Mouse (Mus musculus): ENCODE data around the gene B3galnt1. TPM values are rescaled to one million over a fixed set of nuclear protein-coding genes. Genes with fewer than 3 reads are reported as not detected.

B3galnt1 gene
- total and polyA plus RNA-seq, 3 experiments: not detected

- no peaks in the 10 kb centered on the region for H3K27me3 ChIP-seq (ENCODE audit: control insufficient read depth in 1 of 2, insufficient read depth in 2 of 2, low read length in 2 of 2)
- H3K79me2 ChIP-seq (ENCODE audit: control insufficient read depth, insufficient read depth, low read length, poor library complexity): no peaks in the 10 kb centered on the region
- no peak overlapping the region for H3K9ac ChIP-seq (ENCODE audit: control insufficient read depth, low read depth, low read length, poor library complexity, severe bottlenecking)
- H3K4me3 ChIP-seq (ENCODE audit: control insufficient read depth in 1 of 2, insufficient read depth in 1 of 2, low read depth in 2 of 2, low read length in 2 of 2): no peak overlapping the region
- H3K9me3 ChIP-seq (replicated peaks; ENCODE audit: insufficient read depth, low read length): no peaks in the 10 kb centered on the region
- no peaks in the 10 kb centered on the region for H3K36me3 ChIP-seq (ENCODE audit: control insufficient read depth in 1 of 2, insufficient read depth in 2 of 2, low read length in 2 of 2)
- no peak for DNase-seq (ENCODE audit: low read depth, low spot score)
- H3K4me1 ChIP-seq (ENCODE audit: control insufficient read depth in 1 of 2, insufficient read depth in 2 of 2, low read length in 2 of 2): no peaks in the 10 kb centered on the region
- no peak for TF ChIP-seq MAFK (IDR thresholded peaks at IDR 0.05; ENCODE audit: borderline replicate concordance, low read depth, low read length)
- TF ChIP-seq EP300 (IDR thresholded peaks at IDR 0.05; ENCODE audit: low read depth in 1 of 2, low read length in 2 of 2): no peak
- no peak for TF ChIP-seq MEF2A (IDR thresholded peaks at IDR 0.05; ENCODE audit: extremely low read depth, insufficient replicate concordance, low read depth, low read length, poor library complexity, severe bottlenecking)
- no peak for TF ChIP-seq ZC3H11A (IDR thresholded peaks at IDR 0.05; ENCODE audit: low read depth, low read length)
- no peak for TF ChIP-seq POLR2A (IDR thresholded peaks at IDR 0.05; ENCODE audit: control insufficient read depth in 1 of 2, insufficient read depth in 1 of 2, low read depth in 1 of 2, low read length in 2 of 2, poor library complexity in 1 of 2)
- no peak for TF ChIP-seq TCF12 (IDR thresholded peaks at IDR 0.05; ENCODE audit: low read depth, low read length)
- no peak for TF ChIP-seq RCOR1 (IDR thresholded peaks at IDR 0.05; ENCODE audit: low read depth, low read length)
- no peak for TF ChIP-seq MYB (IDR thresholded peaks at IDR 0.05; ENCODE audit: low read depth, low read length)
- TF ChIP-seq E2F4 (IDR thresholded peaks at IDR 0.05; ENCODE audit: borderline replicate concordance, low read depth, low read length): no peak
- no peak for TF ChIP-seq UBTF (IDR thresholded peaks at IDR 0.05; ENCODE audit: borderline replicate concordance, insufficient read depth, low read depth, low read length)
- no peak for TF ChIP-seq GABPA (IDR thresholded peaks at IDR 0.05; ENCODE audit: low read depth, low read length)
- TF ChIP-seq MAZ (IDR thresholded peaks at IDR 0.05; ENCODE audit: low read depth, low read length): no peak
- no peak for TF ChIP-seq GATA1 (IDR thresholded peaks at IDR 0.05; ENCODE audit: low read depth, low read length)
- no peak for TF ChIP-seq SMC3 (IDR thresholded peaks at IDR 0.05; ENCODE audit: low read depth, low read length)
- no peak overlapping the region for H3K27ac ChIP-seq (ENCODE audit: control insufficient read depth, low read depth, low read length)
Measured at GRCm38 (mm10) chr3:69594071-69594470, 4.7 kb downstream of the B3galnt1 start.

DNA sequence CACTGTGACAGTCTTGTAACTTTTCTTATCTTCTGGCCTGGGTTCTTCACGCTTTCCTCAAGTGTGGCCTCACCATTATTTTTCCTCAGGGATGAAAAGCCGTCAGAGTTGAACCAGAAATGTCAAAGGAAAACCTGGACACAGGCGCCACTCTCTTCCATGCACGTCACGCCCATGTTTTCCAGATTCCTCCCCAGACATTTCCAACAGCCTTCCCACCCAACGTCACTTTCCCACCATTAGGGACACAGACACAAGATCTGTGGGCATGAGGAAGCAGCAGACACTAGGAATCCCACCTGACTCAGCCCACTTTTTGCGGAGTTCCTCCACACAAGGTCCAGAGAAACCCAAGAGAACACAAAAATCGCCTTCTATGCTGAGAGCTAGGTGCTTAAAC lies 5.3 kb downstream of the B3galnt1 start:
- H3K9me3 ChIP-seq (replicated peaks; ENCODE audit: insufficient read depth, low read length): no peaks in the 10 kb centered on the region
- DNase-seq (ENCODE audit: low read depth, low spot score): no peak
- no peak overlapping the region for H3K27ac ChIP-seq (ENCODE audit: control insufficient read depth, low read depth, low read length)
- no peaks in the 10 kb centered on the region for H3K27me3 ChIP-seq (ENCODE audit: control insufficient read depth in 1 of 2, insufficient read depth in 2 of 2, low read length in 2 of 2)
- no peak overlapping the region for H3K4me3 ChIP-seq (ENCODE audit: control insufficient read depth in 1 of 2, insufficient read depth in 1 of 2, low read depth in 2 of 2, low read length in 2 of 2)
- H3K9ac ChIP-seq (ENCODE audit: control insufficient read depth, low read depth, low read length, poor library complexity, severe bottlenecking): no peak overlapping the region
- no peak for TF ChIP-seq POLR2AphosphoS5 (IDR thresholded peaks at IDR 0.05; ENCODE audit: borderline replicate concordance, low read depth, low read length)
- no peak for TF ChIP-seq RCOR1 (IDR thresholded peaks at IDR 0.05; ENCODE audit: low read depth, low read length)
- TF ChIP-seq RAD21 (IDR thresholded peaks at IDR 0.05; ENCODE audit: low read depth, low read length): no peak
- TF ChIP-seq BHLHE40 (IDR thresholded peaks at IDR 0.05; ENCODE audit: borderline replicate concordance, low read depth, low read length): no peak
- no peak for TF ChIP-seq CHD1 (IDR thresholded peaks at IDR 0.05; ENCODE audit: low read depth, low read length)
- TF ChIP-seq MEF2A (IDR thresholded peaks at IDR 0.05; ENCODE audit: extremely low read depth, insufficient replicate concordance, low read depth, low read length, poor library complexity, severe bottlenecking): no peak
- no peaks in the 10 kb centered on the region for H3K4me1 ChIP-seq (ENCODE audit: control insufficient read depth in 1 of 2, insufficient read depth in 2 of 2, low read length in 2 of 2)
- H3K36me3 ChIP-seq (ENCODE audit: control insufficient read depth in 1 of 2, insufficient read depth in 2 of 2, low read length in 2 of 2): no peaks in the 10 kb centered on the region
- no peaks in the 10 kb centered on the region for H3K79me2 ChIP-seq (ENCODE audit: control insufficient read depth, insufficient read depth, low read length, poor library complexity)
